Mouse (Mus musculus): ENCODE data around the gene Tsc22d2. TPM values are rescaled to one million over a fixed set of nuclear protein-coding genes. Genes with fewer than 3 reads are reported as not detected.
A peak's percentile ranks its signal among the peaks of the same experiment; 100 is the strongest.
"Not testable (repeated sequence)": the region's sequence is repeated elsewhere in the genome, so short reads cannot be mapped to it uniquely, and the experiment has no call there.

Tsc22d2 gene
- polyA plus RNA-seq, 1 experiment from 2014 or later = 8.9 TPM

- 79% methylated on average over 3 of the region's 3 CpGs for WGBS
- no peak for DNase-seq (ENCODE audit: low spot score)
- H3K27me3 ChIP-seq (replicated peaks; ENCODE audit: insufficient read depth, low read length) = no peaks in the 10 kb centered on the region
Measured at GRCm38 (mm10) chr3:58455255-58455654, 40.7 kb downstream of the Tsc22d2 start.

GRCm38 (mm10) chr3:58469655-58470437, 55.3 kb downstream of the Tsc22d2 start:
- TF ChIP-seq CTCF (IDR thresholded peaks at IDR 0.05) (no peak), EP300 (IDR thresholded peaks at IDR 0.05) (no peak)
- ATAC-seq (no peak), DNase-seq (ENCODE audit: low spot score) (no peak)
- Histone ChIP-seq H3K4me3 (ENCODE audit: low read depth, low read length) (no peak overlapping the region), H3K9me3 (ENCODE audit: low read length) (no peaks in the 10 kb centered on the region), H3K9ac (replicated peaks; ENCODE audit: low read depth) (no peak overlapping the region), H3K4me1 (ENCODE audit: insufficient read depth, low read depth, low read length) (no peaks in the 10 kb centered on the region), H3K36me3 (ENCODE audit: insufficient read depth, low read length) (no peaks in the 10 kb centered on the region), H3K27me3 (replicated peaks; ENCODE audit: insufficient read depth, low read length) (no peaks in the 10 kb centered on the region), H3K27ac (ENCODE audit: low read length) (no peak overlapping the region), H3K4me2 (replicated peaks; ENCODE audit: low read depth, low read length) (no peak overlapping the region)
- 62% methylated on average over 9 of the region's 9 CpGs for WGBS

More at GRCm38 (mm10) chr3:58455255-58455654, 40.7 kb downstream of the Tsc22d2 start:
- no peak overlapping the region for H3K4me3 ChIP-seq (ENCODE audit: low read depth, low read length)
- H3K9ac ChIP-seq (replicated peaks; ENCODE audit: low read depth) = no peak overlapping the region
- H3K4me1 ChIP-seq (ENCODE audit: insufficient read depth, low read depth, low read length) = no peaks in the 10 kb centered on the region
- no peak for ATAC-seq
- H3K4me2 ChIP-seq (replicated peaks; ENCODE audit: low read depth, low read length) = no peak overlapping the region
- TF ChIP-seq EP300 (IDR thresholded peaks at IDR 0.05) (no peak), CTCF (IDR thresholded peaks at IDR 0.05) (no peak)
- H3K9me3 ChIP-seq (ENCODE audit: low read length) = no peaks in the 10 kb centered on the region
- H3K27ac ChIP-seq (ENCODE audit: low read length) = no peak overlapping the region
- H3K36me3 ChIP-seq (ENCODE audit: insufficient read depth, low read length) = 0 out of 2 replicates have a peak, but pooled peaks cover 4% of the 10 kb centered on the region

GRCm38 (mm10) chr3:58475298-58475697, 60.8 kb downstream of the Tsc22d2 start:
- not testable (repeated sequence) for H3K27me3 ChIP-seq (replicated peaks; ENCODE audit: insufficient read depth, low read length); H3K9me3 ChIP-seq (ENCODE audit: low read length); H3K4me3 ChIP-seq (ENCODE audit: low read depth, low read length); H3K4me1 ChIP-seq (ENCODE audit: insufficient read depth, low read depth, low read length); H3K27ac ChIP-seq (ENCODE audit: low read length); H3K9ac ChIP-seq (replicated peaks; ENCODE audit: low read depth); H3K36me3 ChIP-seq (ENCODE audit: insufficient read depth, low read length); DNase-seq (ENCODE audit: low spot score); H3K4me2 ChIP-seq (replicated peaks; ENCODE audit: low read depth, low read length); ATAC-seq
- WGBS = 91% methylated on average over 1 of the region's 1 CpGs

GRCm38 (mm10) chr3:58478755-58479455, 64.4 kb downstream of the Tsc22d2 start:
- Histone ChIP-seq H3K4me1 (ENCODE audit: insufficient read depth, low read depth, low read length) (no peaks in the 10 kb centered on the region), H3K9me3 (ENCODE audit: low read length) (no peaks in the 10 kb centered on the region), H3K9ac (replicated peaks; ENCODE audit: low read depth) (no peak overlapping the region), H3K27ac (ENCODE audit: low read length) (no peak overlapping the region), H3K36me3 (ENCODE audit: insufficient read depth, low read length) (no peaks in the 10 kb centered on the region), H3K4me2 (replicated peaks; ENCODE audit: low read depth, low read length) (no peak overlapping the region), H3K27me3 (replicated peaks; ENCODE audit: insufficient read depth, low read length) (no peaks in the 10 kb centered on the region), H3K4me3 (ENCODE audit: low read depth, low read length) (no peak overlapping the region)
- no peak for TF ChIP-seq EP300 (IDR thresholded peaks at IDR 0.05)
- no peak for TF ChIP-seq CTCF (IDR thresholded peaks at IDR 0.05)
- DNase-seq (ENCODE audit: low spot score) (no peak), ATAC-seq (no peak)
- WGBS = 87% methylated on average over 2 of the region's 2 CpGs

- WGBS = 69% methylated on average over 7 of the region's 7 CpGs
Measured at GRCm38 (mm10) chr3:58485883-58486282, 71.4 kb downstream of the Tsc22d2 start.

GRCm38 (mm10) chr3:58487121-58487520, 72.6 kb downstream of the Tsc22d2 start:
- 69% methylated on average over 3 of the region's 3 CpGs for WGBS
- H3K27me3 ChIP-seq (replicated peaks; ENCODE audit: insufficient read depth, low read length) = no peaks in the 10 kb centered on the region
- H3K9me3 ChIP-seq (ENCODE audit: low read length) = no peaks in the 10 kb centered on the region
- no peaks in the 10 kb centered on the region for H3K36me3 ChIP-seq (ENCODE audit: insufficient read depth, low read length)
- TF ChIP-seq CTCF (IDR thresholded peaks at IDR 0.05) (peak; percentile 34), EP300 (IDR thresholded peaks at IDR 0.05) (no peak)
- no peaks in the 10 kb centered on the region for H3K4me1 ChIP-seq (ENCODE audit: insufficient read depth, low read depth, low read length)
- ATAC-seq (no peak), DNase-seq (ENCODE audit: low spot score) (no peak)
- H3K4me2 ChIP-seq (replicated peaks; ENCODE audit: low read depth, low read length) = no peak overlapping the region
- H3K9ac ChIP-seq (replicated peaks; ENCODE audit: low read depth) = no peak overlapping the region
- H3K4me3 ChIP-seq (ENCODE audit: low read depth, low read length) = no peak overlapping the region
- no peak overlapping the region for H3K27ac ChIP-seq (ENCODE audit: low read length)

More at GRCm38 (mm10) chr3:58485883-58486282, 71.4 kb downstream of the Tsc22d2 start:
- Histone ChIP-seq H3K4me2 (replicated peaks; ENCODE audit: low read depth, low read length) (no peak overlapping the region), H3K27me3 (replicated peaks; ENCODE audit: insufficient read depth, low read length) (no peaks in the 10 kb centered on the region), H3K27ac (ENCODE audit: low read length) (no peak overlapping the region), H3K4me3 (ENCODE audit: low read depth, low read length) (no peak overlapping the region), H3K9ac (replicated peaks; ENCODE audit: low read depth) (no peak overlapping the region), H3K9me3 (ENCODE audit: low read length) (no peaks in the 10 kb centered on the region), H3K4me1 (ENCODE audit: insufficient read depth, low read depth, low read length) (no peaks in the 10 kb centered on the region), H3K36me3 (ENCODE audit: insufficient read depth, low read length) (no peaks in the 10 kb centered on the region)
- TF ChIP-seq CTCF (IDR thresholded peaks at IDR 0.05) (peak; percentile 59), EP300 (IDR thresholded peaks at IDR 0.05) (no peak)
- peak; percentile 12 for DNase-seq (ENCODE audit: low spot score)
- ATAC-seq = no peak
